Mouse (Mus musculus) embryo, embryonic 10.5 days (tissue): Measurements from ENCODE around the gene Zkscan4.

Experiments used
- DNase-seq: peaks from one replicate; pipeline ENCODE4 v3.0.0-alpha.2; 2015; ENCODE audit warnings: low spot score

Zkscan4 gene

DNA sequence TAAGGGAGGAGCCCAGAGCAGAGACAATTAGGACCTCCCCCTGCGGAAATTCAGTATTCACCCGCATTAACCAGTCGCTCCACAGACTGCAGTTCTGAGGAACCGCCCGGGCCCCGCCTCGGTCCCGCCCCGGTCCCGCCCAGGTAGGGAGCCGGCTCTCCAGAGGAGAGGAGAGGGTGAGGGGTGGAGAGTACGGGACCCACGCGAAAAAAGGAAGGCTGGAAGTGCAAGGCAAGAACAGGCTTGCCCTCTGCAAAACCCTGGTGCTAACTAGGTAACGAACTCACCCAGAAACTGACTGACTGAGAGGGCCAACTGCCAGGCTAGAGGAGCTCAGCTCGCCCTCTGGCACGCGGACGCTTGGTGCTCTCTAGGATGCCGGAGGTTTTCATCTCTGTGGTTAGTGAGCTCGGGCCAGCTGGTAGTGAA, 27.5 kb downstream of the Zkscan4 start:
- DNase-seq: peak; percentile 91

- DNase-seq: peak; percentile 34
Observed at GRCm38 (mm10) chr13:21530136-21530535, 51.4 kb downstream of the Zkscan4 start.

GRCm38 (mm10) chr13:21530781-21531201, 52.1 kb downstream of the Zkscan4 start, which contains the start of gene Zkscan8:
Gene Zkscan8, minus strand, starts transcription at chr13:21531120.
- DNase-seq: peak; percentile 91
